Mouse (Mus musculus) heart, postnatal 14 days (tissue): Measurements from ENCODE around the gene Nsmce4a. TPM values are rescaled to one million over a fixed set of nuclear protein-coding genes. Genes with fewer than 3 reads are reported as not detected.

Experiments
- total RNA-seq, 2 experiments: library from RNA; stranded (reverse); gene quantifications; 2 replicates each; pipeline ENCODE4 v1.2.3; 2021

Nsmce4a gene
- total RNA-seq, 2 experiments from 2014 or later = 44.3 to 44.4 TPM

Other genes with a start within 250 kb of the Nsmce4a start
- gene Ate1, start 52.7 kb downstream of the Nsmce4a start, total RNA-seq = 10 to 100 TPM; 29.5 to 32.5 TPM
- 100 to 1,000 TPM; 316 to 336 TPM for gene Tacc2, start 4.3 kb upstream of the Nsmce4a start, total RNA-seq
- gene Btbd16, start 201.0 kb upstream of the Nsmce4a start, total RNA-seq = under 1 TPM in 1 of 2 experiments, not detected in 1; 0.12 TPM